Comparison of ENCODE assay signal across 8 mouse cellular contexts in the genomic region with DNA sequence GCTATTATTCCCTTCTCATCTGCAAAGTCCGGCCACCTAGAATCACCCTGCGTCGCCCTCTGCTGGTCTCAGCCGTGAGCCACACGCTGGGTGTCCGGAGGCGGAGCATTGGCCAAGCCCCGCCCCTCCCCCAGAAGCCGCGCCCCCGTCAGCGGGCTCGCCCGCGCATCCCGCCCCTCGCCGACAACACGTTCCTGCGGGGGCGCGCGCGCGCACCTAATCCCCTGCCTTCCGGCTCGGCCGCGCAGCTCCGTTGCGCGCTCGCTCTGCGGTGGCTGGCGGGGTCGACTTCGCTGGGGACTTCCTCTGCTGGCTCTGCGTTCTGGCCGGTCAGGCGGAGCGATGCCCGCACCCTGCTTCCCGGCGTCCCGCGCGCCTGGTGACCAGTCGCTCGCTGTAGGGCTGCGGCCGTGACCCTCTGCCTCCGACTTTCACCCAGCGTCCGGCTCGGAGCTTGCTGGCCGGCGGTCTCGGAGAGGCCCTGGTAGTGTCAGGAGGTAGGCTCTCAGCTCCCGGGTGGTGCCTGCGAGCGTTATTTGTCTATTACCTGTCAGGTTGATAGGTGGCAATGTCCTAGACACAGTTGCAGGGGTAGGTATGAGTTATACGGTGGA. TPM values are rescaled to one million over a fixed set of nuclear protein-coding genes. Genes with fewer than 3 reads are reported as not detected.
DNase-seq lines count a peak whose midpoint lies in the region; ATAC-seq and TF ChIP-seq lines count a peak whose summit lies in the region.

A gene (plus strand): TSS at position 186 of the 614 bp plus-strand sequence.

- H3K9me3 ChIP-seq in CH12.LX (replicated peaks; ENCODE audit: low read length), result no peaks in the 10 kb centered on the region
- H3K9me3 ChIP-seq in forebrain, embryonic 12.5 days, result no peaks in the 10 kb centered on the region
- H3K9me3 ChIP-seq in liver, postnatal 0 days (ENCODE audit: low read length), result no peaks in the 10 kb centered on the region
- no peaks in the 10 kb centered on the region for H3K9me3 ChIP-seq in neural tube, embryonic 14.5 days (ENCODE audit: control insufficient read depth, low read length)

- no peak for TF ChIP-seq EP300 in CH12.LX (IDR thresholded peaks at IDR 0.05; ENCODE audit: low read length)
- TF ChIP-seq EP300 in liver, postnatal 0 days (IDR thresholded peaks at IDR 0.05; ENCODE audit: low read depth), result no peak

- H3K36me3 ChIP-seq in CH12.LX (replicated peaks in 1 of 2; ENCODE audit: control insufficient read depth in 1 of 2, insufficient read depth in 1 of 2, low read length in 1 of 2), result peaks cover 0 to 17% of the 10 kb centered on the region in 2 experiments
- no peaks in the 10 kb centered on the region for H3K36me3 ChIP-seq in forebrain, embryonic 12.5 days (replicated peaks)
- H3K36me3 ChIP-seq in liver, postnatal 0 days (replicated peaks; ENCODE audit: insufficient read depth, low read length), result no peaks in the 10 kb centered on the region
- no peaks in the 10 kb centered on the region for H3K36me3 ChIP-seq in neural tube, embryonic 14.5 days (ENCODE audit: control insufficient read depth, insufficient read depth, low read length)

- peak; percentile 12 to 73; a peak in 2 of 4 replicates for TF ChIP-seq CTCF in CH12.LX (conservative IDR thresholded peaks at IDR 0.05 in 1 of 2, IDR thresholded peaks at IDR 0.05 in 1 of 2; ENCODE audit: low read depth in 2 of 2, low read length in 2 of 2)
- TF ChIP-seq CTCF in liver, postnatal 0 days (IDR thresholded peaks at IDR 0.05; ENCODE audit: low read depth), result peak; percentile 84

- intact Hi-C loops in heart, postnatal 10 days (cut with DNase I), result no loop called here

- H3K4me3 ChIP-seq in CH12.LX (replicated peaks in 1 of 3; ENCODE audit: low read depth in 2 of 3, low read length in 2 of 3, poor library complexity in 1 of 3), result peak within 1 kb of the TSS; percentile 79 to 88 (median 82)
- H3K4me3 ChIP-seq in forebrain, embryonic 12.5 days (replicated peaks), result peak within 1 kb of the TSS; percentile 75
- H3K4me3 ChIP-seq in liver, postnatal 0 days (ENCODE audit: low read depth, low read length), result peak within 1 kb of the TSS; percentile 73
- H3K4me3 ChIP-seq in neural tube, embryonic 14.5 days (ENCODE audit: low read depth, low read length), result peak within 1 kb of the TSS; percentile 83

- peak within 1 kb of the TSS; percentile 26; the same call in 1 of the 2 replicates for H3K27ac ChIP-seq in CH12.LX (ENCODE audit: insufficient read depth, low read depth)
- peak within 1 kb of the TSS; percentile 75 for H3K27ac ChIP-seq in forebrain, embryonic 12.5 days
- H3K27ac ChIP-seq in liver, postnatal 0 days (ENCODE audit: low read depth), result peak within 1 kb of the TSS; percentile 94
- peak within 1 kb of the TSS; percentile 82 for H3K27ac ChIP-seq in neural tube, embryonic 14.5 days (ENCODE audit: low read depth, low read length)

- peak; percentile 85 for TF ChIP-seq POLR2A in CH12.LX (IDR thresholded peaks at IDR 0.05; ENCODE audit: low read depth, low read length)

- TF ChIP-seq RAD21 in CH12.LX (IDR thresholded peaks at IDR 0.05; ENCODE audit: low read depth, low read length), result peak; percentile 40

- dilution Hi-C loops in CH12.LX (cut with MboI; ENCODE audit: extremely low pct_ligation_motif_present, extremely low pct_unique_long_range_greater_than_20kb, low sequenced_read_pairs), result no loop called here

- H3K27me3 ChIP-seq in CH12.LX (replicated peaks), result no peaks in the 10 kb centered on the region
- no peaks in the 10 kb centered on the region for H3K27me3 ChIP-seq in forebrain, embryonic 12.5 days
- no peaks in the 10 kb centered on the region for H3K27me3 ChIP-seq in liver, postnatal 0 days (ENCODE audit: insufficient read depth, low read length)
- H3K27me3 ChIP-seq in neural tube, embryonic 14.5 days (ENCODE audit: control insufficient read depth, insufficient read depth, low read length), result no peaks in the 10 kb centered on the region

- peak within 1 kb of the TSS; percentile 65 for H3K9ac ChIP-seq in CH12.LX (ENCODE audit: insufficient read depth, low read depth)
- H3K9ac ChIP-seq in forebrain, embryonic 12.5 days, result peak within 1 kb of the TSS; percentile 82
- H3K9ac ChIP-seq in liver, postnatal 0 days (replicated peaks), result peak within 1 kb of the TSS; percentile 79
- peak within 1 kb of the TSS; percentile 84 for H3K9ac ChIP-seq in neural tube, embryonic 14.5 days (replicated peaks; ENCODE audit: low read depth, low read length)

- peak; percentile 83 for DNase-seq in CH12.LX (ENCODE audit: extremely low read depth)
- peak; percentile 73 for DNase-seq in c-Kit-positive CD71-positive TER-119-negative erythroid progenitor cells, embryonic 14.5 days (ENCODE audit: low read depth)
- peak; percentile 94 to 96 for DNase-seq in heart, postnatal 10 days
- DNase-seq in large intestine, adult 2 months (ENCODE audit: low read depth, low spot score), result peak; percentile 53
- peak; percentile 95 for DNase-seq in liver, postnatal 0 days
- peak; percentile 98 for DNase-seq in testis, postnatal 10 days (ENCODE audit: low spot score)

- H3K79me2 ChIP-seq in CH12.LX (replicated peaks; ENCODE audit: control insufficient read depth, extremely low read depth, insufficient read depth, poor library complexity, severe bottlenecking), result peaks cover 2% of the 10 kb centered on the region; the same call in 1 of the 2 replicates

- H3K4me2 ChIP-seq in CH12.LX (ENCODE audit: insufficient read depth, low read depth, poor library complexity, severe bottlenecking), result peak within 1 kb of the TSS; percentile 39
- H3K4me2 ChIP-seq in forebrain, embryonic 12.5 days, result peak within 1 kb of the TSS; percentile 67
- H3K4me2 ChIP-seq in liver, postnatal 0 days (ENCODE audit: low read depth, low read length), result peak within 1 kb of the TSS; percentile 76
- H3K4me2 ChIP-seq in neural tube, embryonic 14.5 days (ENCODE audit: low read depth, low read length), result peak within 1 kb of the TSS; percentile 59

- ATAC-seq in forebrain, embryonic 12.5 days (ENCODE audit: low FRiP score), result peak; percentile 98
- peak; percentile 97 for ATAC-seq in liver, postnatal 0 days
- ATAC-seq in neural tube, embryonic 14.5 days (ENCODE audit: low read depth), result peak; percentile 98

- in situ Hi-C loops in CH12.LX (cut with MboI; ENCODE audit: low pct_ligation_motif_present, low pct_unique_long_range_greater_than_20kb, low sequenced_read_pairs), result no loop called here

- under 1% methylated on average over 61 of the region's 62 CpGs for WGBS in forebrain, embryonic 12.5 days
- 1% methylated on average over 62 of the region's 62 CpGs for WGBS in large intestine, adult 2 months
- WGBS in liver, postnatal 0 days (ENCODE audit: insufficient replicate concordance), result under 1% methylated on average over 61 of the region's 62 CpGs
- under 1% methylated on average over 62 of the region's 62 CpGs for WGBS in neural tube, embryonic 14.5 days

- peaks cover 0 to 12% of the 10 kb centered on the region in 2 experiments; a peak in 2 of 4 replicates for H3K4me1 ChIP-seq in CH12.LX (ENCODE audit: control insufficient read depth in 1 of 2, insufficient read depth in 2 of 2)
- peaks cover 7% of the 10 kb centered on the region for H3K4me1 ChIP-seq in forebrain, embryonic 12.5 days
- no peaks in the 10 kb centered on the region for H3K4me1 ChIP-seq in liver, postnatal 0 days (ENCODE audit: insufficient read depth)
- peaks cover 5% of the 10 kb centered on the region for H3K4me1 ChIP-seq in neural tube, embryonic 14.5 days (ENCODE audit: control insufficient read depth, insufficient read depth, low read length)

TF ChIP-seq in CH12.LX, 34 proteins besides CTCF, POLR2A, EP300 and RAD21:
- TF ChIP-seq KAT2A (IDR thresholded peaks at IDR 0.05; ENCODE audit: insufficient replicate concordance, low read length), result no peak
- TF ChIP-seq NELFE (IDR thresholded peaks at IDR 0.05; ENCODE audit: low read depth, low read length), result peak; percentile 72
- peak; percentile 74; the same call in 1 of the 2 replicates for TF ChIP-seq TCF12 (IDR thresholded peaks at IDR 0.05; ENCODE audit: low read depth, low read length)
- TF ChIP-seq PAX5 (IDR thresholded peaks at IDR 0.05; ENCODE audit: low read length), result no peak
- no peak for TF ChIP-seq MEF2A (IDR thresholded peaks at IDR 0.05; ENCODE audit: borderline replicate concordance, low read depth, low read length)
- peak; percentile 77 for TF ChIP-seq NRF1 (IDR thresholded peaks at IDR 0.05; ENCODE audit: low read depth, low read length)
- TF ChIP-seq MXI1 (IDR thresholded peaks at IDR 0.05; ENCODE audit: low read depth, low read length), result peak; percentile 26; the same call in 1 of the 2 replicates
- TF ChIP-seq HCFC1 (IDR thresholded peaks at IDR 0.05; ENCODE audit: low read depth, low read length), result peak; percentile 11; the same call in 1 of the 2 replicates
- TF ChIP-seq ELF1 (IDR thresholded peaks at IDR 0.05; ENCODE audit: low read depth, low read length), result peak; percentile 80
- 0 out of 2 replicates have a peak, but pooled peaks have one; percentile 66 for TF ChIP-seq UBTF (IDR thresholded peaks at IDR 0.05; ENCODE audit: low read depth, low read length)
- TF ChIP-seq ZMIZ1 (IDR thresholded peaks at IDR 0.05; ENCODE audit: low read depth, low read length), result peak; percentile 28
- no peak for TF ChIP-seq MAX (IDR thresholded peaks at IDR 0.05; ENCODE audit: low read length)
- TF ChIP-seq MAFK (IDR thresholded peaks at IDR 0.05; ENCODE audit: insufficient replicate concordance, low read length), result no peak
- TF ChIP-seq GABPA (IDR thresholded peaks at IDR 0.05; ENCODE audit: insufficient replicate concordance, low read depth, low read length), result no peak
- peak; percentile 57 for TF ChIP-seq SMC3 (IDR thresholded peaks at IDR 0.05; ENCODE audit: low read depth, low read length)
- peak; percentile 54; the same call in 1 of the 2 replicates for TF ChIP-seq SIN3A (IDR thresholded peaks at IDR 0.05; ENCODE audit: low read length)
- no peak for TF ChIP-seq ETS1 (conservative IDR thresholded peaks at IDR 0.05; ENCODE audit: low read depth, low read length)

RNA-seq across cellular contexts. Expression of the gene that starts here (rescaled TPM):
- total RNA-seq in CH12.LX (2012; rRNA removed) (10.5 and 11.0 TPM in 2 replicates), CH12.LX (2014; rRNA removed) (25.2 and 26.2 TPM in 2 replicates)
- polyA plus RNA-seq in CH12.LX (2012; ENCODE audit: insufficient read length, low read depth), result 11.6 and 12.6 TPM in 2 replicates
- 9.1 and 9.7 TPM in 2 replicates for polyA plus RNA-seq in forebrain, embryonic 12.5 days (2016; fragmentation: Nextera tagmentation; extraction: Ambion mirVana)
- total RNA-seq in heart, postnatal 10 days (2021), result 10 to 100 TPM; 12.1 to 12.8 TPM
- 1.4 and 2.2 TPM in 2 replicates for polyA plus RNA-seq in large intestine, adult 2 months (2012; rRNA removed)
- 6.0 and 6.5 TPM in 2 replicates for polyA plus RNA-seq in liver, postnatal 0 days (2015; fragmentation: Nextera tagmentation; extraction: Ambion mirVana)
- polyA plus RNA-seq in neural tube, embryonic 14.5 days (2014; fragmentation: Nextera tagmentation; extraction: Ambion mirVana), result 12.5 and 13.5 TPM in 2 replicates

Comparison
In these comparisons a context has a peak if more than half of its experiments do, and no peak if none do; other contexts are left out.
1. Peak in every context shown above with its lines: DNase-seq, ATAC-seq, H3K4me3 ChIP-seq and H3K27ac ChIP-seq.
2. H3K27ac ChIP-seq: peak in every context shown above with its lines; median percentile 94 in liver, postnatal 0 days; 82 in neural tube, embryonic 14.5 days; 75 in forebrain, embryonic 12.5 days; 26 in CH12.LX.